In the genomic region with DNA sequence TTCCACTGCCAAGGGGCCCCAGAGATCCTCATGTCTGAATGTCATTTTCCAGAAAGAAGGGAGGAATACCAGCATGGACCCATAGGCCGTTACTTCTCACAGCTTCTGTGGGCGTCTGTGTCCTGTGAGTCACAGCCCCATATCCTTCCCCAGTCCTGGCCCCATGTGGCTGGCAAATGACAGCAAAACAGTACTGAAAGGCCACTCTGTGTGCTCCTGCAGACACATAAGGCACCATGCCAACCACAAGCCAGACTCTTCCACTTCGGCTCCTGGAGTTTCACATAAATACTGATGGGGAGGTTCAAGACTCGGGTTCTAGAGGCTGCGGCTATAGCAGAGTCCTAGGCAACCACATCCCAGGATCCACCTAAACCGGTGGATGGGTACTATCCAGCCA, we compare ENCODE assay signal across 11 mouse cellular contexts.
DNase-seq lines count a peak whose midpoint lies in the region; ATAC-seq and TF ChIP-seq lines count a peak whose summit lies in the region.
"Had no signal": no experiment of that assay in that cellular context is flagged by ENCODE, and none has a peak within 500 bp of the region (broad histone marks: within the 10 kb centered on the region; RNA-seq: fewer than 3 reads in every experiment).

No protein-coding gene starts in this region.

- no peak for TF ChIP-seq CTCF in E14TG2a.4 (conservative IDR thresholded peaks at IDR 0.05; ENCODE audit: low read length)
- no peak for TF ChIP-seq CTCF in cerebellum, adult 2 months (IDR thresholded peaks at IDR 0.05; ENCODE audit: borderline replicate concordance, insufficient read depth, low read depth, low read length)

- H3K9me3 ChIP-seq in E14TG2a.4 (ENCODE audit: low read length) = no peaks in the 10 kb centered on the region
- no peaks in the 10 kb centered on the region for H3K9me3 ChIP-seq in forebrain, embryonic 16.5 days (ENCODE audit: control insufficient read depth, low read length)
- no peaks in the 10 kb centered on the region for H3K9me3 ChIP-seq in midbrain, embryonic 14.5 days (ENCODE audit: control insufficient read depth, low read length)
- H3K9me3 ChIP-seq: heart, embryonic 13.5 days had no signal

- no peak overlapping the region for H3K4me2 ChIP-seq in forebrain, embryonic 16.5 days (ENCODE audit: low read length)
- no peak overlapping the region for H3K4me2 ChIP-seq in midbrain, embryonic 14.5 days (ENCODE audit: low read length)
- H3K4me2 ChIP-seq: heart, embryonic 13.5 days; lung, embryonic 14.5 days had no signal

- H3K4me1 ChIP-seq in E14TG2a.4 (replicated peaks; ENCODE audit: low read depth, low read length) = peaks cover 94% of the 10 kb centered on the region
- peaks cover 32% of the 10 kb centered on the region for H3K4me1 ChIP-seq in cerebellum, adult 2 months (ENCODE audit: control insufficient read depth, insufficient read depth, low read length)
- peaks cover 55% of the 10 kb centered on the region for H3K4me1 ChIP-seq in forebrain, embryonic 16.5 days (replicated peaks; ENCODE audit: control insufficient read depth, insufficient read depth, low read length)
- peaks cover 57% of the 10 kb centered on the region for H3K4me1 ChIP-seq in midbrain, embryonic 14.5 days (ENCODE audit: control insufficient read depth, insufficient read depth, low read length)

- H3K27me3 ChIP-seq in E14TG2a.4 (ENCODE audit: insufficient read depth, low read length) = no peaks in the 10 kb centered on the region
- no peaks in the 10 kb centered on the region for H3K27me3 ChIP-seq in cerebellum, adult 2 months (ENCODE audit: control insufficient read depth, insufficient read depth, low read length)
- no peaks in the 10 kb centered on the region for H3K27me3 ChIP-seq in forebrain, embryonic 16.5 days (replicated peaks; ENCODE audit: control insufficient read depth, insufficient read depth, low read length)
- H3K27me3 ChIP-seq in midbrain, embryonic 14.5 days (ENCODE audit: control insufficient read depth, insufficient read depth, low read length) = no peaks in the 10 kb centered on the region
- H3K27me3 ChIP-seq: heart, embryonic 13.5 days had no signal

- H3K36me3 ChIP-seq in E14TG2a.4 (ENCODE audit: insufficient read depth, low read length) = peaks cover 39% of the 10 kb centered on the region
- no peaks in the 10 kb centered on the region for H3K36me3 ChIP-seq in forebrain, embryonic 16.5 days (ENCODE audit: control insufficient read depth, insufficient read depth)
- peaks cover 11% of the 10 kb centered on the region for H3K36me3 ChIP-seq in midbrain, embryonic 14.5 days (ENCODE audit: control insufficient read depth, insufficient read depth, low read length)

- WGBS in cerebellum, adult 2 months = 27% methylated on average over 6 of the region's 6 CpGs
- 58% methylated on average over 6 of the region's 6 CpGs for WGBS in forebrain, embryonic 16.5 days
- WGBS in midbrain, embryonic 14.5 days = 81% methylated on average over 6 of the region's 6 CpGs

- no peak for TF ChIP-seq POLR2A in cerebellum, adult 2 months (IDR thresholded peaks at IDR 0.05; ENCODE audit: borderline replicate concordance, insufficient read depth, low read length)

- peak; percentile 58 to 77 for DNase-seq in cerebellum, adult 2 months
- no peak for DNase-seq in midbrain, embryonic 14.5 days
- DNase-seq in heart, adult 11 months = no peak
- DNase-seq in B cell, adult 2 months = no peak
- no peak for DNase-seq in left cerebral cortex, adult 18-20 months (ENCODE audit: low spot score in 2 of 2)
- DNase-seq: adrenal gland, postnatal 36 days; kidney, adult 2 months; lung, embryonic 14.5 days had no signal

- no peak overlapping the region for H3K27ac ChIP-seq in cerebellum, adult 2 months (ENCODE audit: insufficient read depth, low read length)
- H3K27ac ChIP-seq in forebrain, embryonic 16.5 days (ENCODE audit: low read length) = peak overlapping the region; percentile 29; the same call in 1 of the 2 replicates
- peak overlapping the region; percentile 77 for H3K27ac ChIP-seq in midbrain, embryonic 14.5 days (replicated peaks; ENCODE audit: low read depth, low read length)
- H3K27ac ChIP-seq: heart, embryonic 13.5 days had no signal

- peak overlapping the region; percentile 23; the same call in 1 of the 2 replicates for H3K4me3 ChIP-seq in E14TG2a.4 (replicated peaks; ENCODE audit: low read length)
- no peak overlapping the region for H3K4me3 ChIP-seq in cerebellum, adult 2 months (replicated peaks; ENCODE audit: insufficient read depth, low read depth, low read length)
- H3K4me3 ChIP-seq in forebrain, embryonic 16.5 days (replicated peaks; ENCODE audit: low read length) = no peak overlapping the region
- H3K4me3 ChIP-seq in midbrain, embryonic 14.5 days (replicated peaks; ENCODE audit: low read depth, low read length) = no peak overlapping the region
- H3K4me3 ChIP-seq: heart, embryonic 13.5 days had no signal

- no peak for ATAC-seq in forebrain, embryonic 16.5 days
- ATAC-seq in midbrain, embryonic 14.5 days (ENCODE audit: low FRiP score, low TSS enrichment) = no peak

- no peak overlapping the region for H3K9ac ChIP-seq in forebrain, embryonic 16.5 days (replicated peaks; ENCODE audit: low read depth, low read length)
- no peak overlapping the region for H3K9ac ChIP-seq in midbrain, embryonic 14.5 days (replicated peaks; ENCODE audit: low read length)
- H3K9ac ChIP-seq: heart, embryonic 13.5 days; lung, embryonic 14.5 days had no signal

Comparison
In these comparisons a context has a peak if more than half of its experiments do, and no peak if none do; other contexts are left out.
1. DNase-seq: peak in cerebellum, adult 2 months (2 of 2); none in midbrain, embryonic 14.5 days (single experiment), heart, adult 11 months (single experiment), B cell, adult 2 months (0 of 2) and left cerebral cortex, adult 18-20 months (0 of 2).